Mouse (Mus musculus) spleen, adult 2 months (tissue): Measurements from ENCODE around the gene Togaram1.

Source experiments
- CTCF ChIP-seq: fragments of 200-500 bp; IDR thresholded peaks from 2 replicates; pipeline ENCODE4 v1.5.1; 2011; ENCODE audit warnings: mild to moderate bottlenecking, inconsistent platforms; ENCODE audit not compliant: insufficient read depth, insufficient read length, insufficient replicate concordance; ENCODE audit errors: extremely low read depth
- POLR2A ChIP-seq: fragments of 200-500 bp; IDR thresholded peaks from 2 replicates; pipeline ENCODE4 v1.6.1; 2011; ENCODE audit warnings: low read depth, low read length, inconsistent platforms

- TF ChIP-seq POLR2A (no peak), CTCF (no peak)
These were observed 102.8 kb downstream of the Togaram1 start for GRCm38 (mm10) chr12:65068409-65068808.
